Mouse (Mus musculus) liver, adult 2 months (tissue): ENCODE results near the gene Cnot4.

Source experiments
- CTCF ChIP-seq: fragments of 200-500 bp; IDR thresholded peaks from 2 replicates; pipeline ENCODE4 v1.5.1; 2011; ENCODE audit warnings: low read depth, low read length, control low read depth
- POLR2A ChIP-seq: fragments of 200-500 bp; IDR thresholded peaks from 2 replicates; pipeline ENCODE4 v1.6.1; 2011; ENCODE audit warnings: low read length, control low read depth; ENCODE audit not compliant: insufficient read depth; ENCODE audit errors: extremely low read depth

- no peak for TF ChIP-seq CTCF
- no peak for TF ChIP-seq POLR2A
These were observed 1.3 kb upstream of the Cnot4 start for GRCm38 (mm10) chr6:35134844-35135243.
